Mouse (Mus musculus) bone marrow, adult 2 months (tissue): ENCODE measurements around the gene Gfer. TPM values are rescaled to one million over a fixed set of nuclear protein-coding genes. Genes with fewer than 3 reads are reported as not detected.

Source experiments
- H3K27ac ChIP-seq: fragments of 200-500 bp; 2 replicates; pipeline ENCODE4 v1.5.1; 2012; ENCODE audit warnings: low read depth, mild to moderate bottlenecking, control low read depth, inconsistent platforms, low read length; ENCODE audit not compliant: control insufficient read depth, poor library complexity, insufficient read depth
- H3K4me1 ChIP-seq: fragments of 200-500 bp; 2 replicates; pipeline ENCODE4 v1.6.1; 2011; ENCODE audit warnings: low read length; ENCODE audit not compliant: control insufficient read depth, insufficient read depth
- H3K4me3 ChIP-seq: fragments of 200-500 bp; replicated peaks from 2 replicates; pipeline ENCODE3; 2011; ENCODE audit warnings: mild to moderate bottlenecking, low read depth, low read length, control low read depth; ENCODE audit not compliant: control insufficient read depth
- CTCF ChIP-seq: fragments of 200-500 bp; IDR thresholded peaks from 2 replicates; pipeline ENCODE4 v1.5.1; 2011; ENCODE audit warnings: low read length, control low read depth; ENCODE audit not compliant: control insufficient read depth, insufficient read depth
- POLR2A ChIP-seq: fragments of 200-500 bp; IDR thresholded peaks from 2 replicates; pipeline ENCODE4 v1.6.1; 2011; ENCODE audit warnings: low read depth, mild to moderate bottlenecking, control low read depth, low read length, borderline replicate concordance; ENCODE audit not compliant: control insufficient read depth
- WGBS: fragments of 180-500 bp; shearing (Covaris S2); methylation state at CpG from one replicate; pipeline ENCODE4 v1.1.7; 2018; 5-methylcytosine and 5-hydroxymethylcytosine counted together
- polyA plus RNA-seq: library from polyadenylated mRNA; stranded (reverse); fragments of >200 nt; gene quantifications from 2 replicates; pipeline ENCODE4 v1.2.4, GENCODE M21; 2011; ENCODE audit warnings: low replicate concordance; ENCODE audit not compliant: missing spikeins, insufficient read depth, insufficient read length

Gfer gene
- polyA plus RNA-seq, 1 experiment = 42.9 TPM

GRCm38 (mm10) chr17:24687599-24687998 is 8.4 kb downstream of the Gfer start:
- Histone ChIP-seq H3K27ac (no peak overlapping the region), H3K4me1 (no peaks in the 10 kb centered on the region), H3K4me3 (peak overlapping the region; percentile 62)
- TF ChIP-seq POLR2A = no peak
- no peak for TF ChIP-seq CTCF
- 20% methylated on average over 23 of the region's 23 CpGs for WGBS

GRCm38 (mm10) chr17:24687146-24687595 is 8.8 kb downstream of the Gfer start:
- WGBS = under 1% methylated on average over 25 of the region's 25 CpGs
- TF ChIP-seq POLR2A (no peak; the same call in 1 of the 2 replicates), CTCF (no peak)
- Histone ChIP-seq H3K4me3 (peak overlapping the region; percentile 62), H3K27ac (no peak overlapping the region), H3K4me1 (no peaks in the 10 kb centered on the region)

GRCm38 (mm10) chr17:24686514-24686913 is 9.4 kb downstream of the Gfer start:
- Histone ChIP-seq H3K4me1 (no peaks in the 10 kb centered on the region), H3K27ac (no peak overlapping the region), H3K4me3 (no peak overlapping the region)
- peak; percentile 2; the same call in 1 of the 2 replicates for TF ChIP-seq CTCF
- no peak for TF ChIP-seq POLR2A
- WGBS = 37% methylated on average over 16 of the region's 16 CpGs

- TF ChIP-seq CTCF = no peak
- TF ChIP-seq POLR2A = no peak
- H3K4me1 ChIP-seq = no peaks in the 10 kb centered on the region; the same call in 1 of the 2 replicates
- no peak overlapping the region for H3K27ac ChIP-seq
- WGBS = 93% methylated on average over 24 of the region's 24 CpGs
- no peak overlapping the region for H3K4me3 ChIP-seq
Measured at GRCm38 (mm10) chr17:24677500-24678080, 18.4 kb downstream of the Gfer start.

- 87% methylated on average over 5 of the region's 5 CpGs for WGBS
- Histone ChIP-seq H3K4me3 (no peak overlapping the region), H3K4me1 (no peaks in the 10 kb centered on the region; the same call in none of the 2 replicates), H3K27ac (no peak overlapping the region)
- no peak for TF ChIP-seq CTCF
- TF ChIP-seq POLR2A = no peak
Measured at GRCm38 (mm10) chr17:24676877-24677276, 19.1 kb downstream of the Gfer start.

GRCm38 (mm10) chr17:24676187-24676586 is 19.8 kb downstream of the Gfer start:
- TF ChIP-seq CTCF = peak; percentile 71
- TF ChIP-seq POLR2A = no peak
- Histone ChIP-seq H3K27ac (no peak overlapping the region), H3K4me3 (no peak overlapping the region), H3K4me1 (no peaks in the 10 kb centered on the region; the same call in none of the 2 replicates)
- 62% methylated on average over 2 of the region's 2 CpGs for WGBS

GRCm38 (mm10) chr17:24674277-24674676 is 21.7 kb downstream of the Gfer start:
- TF ChIP-seq POLR2A = no peak
- no peak for TF ChIP-seq CTCF
- Histone ChIP-seq H3K4me3 (no peak overlapping the region), H3K27ac (no peak overlapping the region), H3K4me1 (peaks cover 2% of the 10 kb centered on the region)
- 24% methylated on average over 7 of the region's 7 CpGs for WGBS

- Histone ChIP-seq H3K27ac (no peak overlapping the region), H3K4me3 (no peak overlapping the region), H3K4me1 (peaks cover 2% of the 10 kb centered on the region)
- 15% methylated on average over 5 of the region's 5 CpGs for WGBS
- TF ChIP-seq CTCF (no peak), POLR2A (no peak)
Measured at GRCm38 (mm10) chr17:24672141-24672540, 23.8 kb downstream of the Gfer start.
